ENCODE assay signal across 23 mouse cellular contexts in genomic region chr5:27635941-27636340, GRCm38 (mm10).
"Had no signal": no experiment of that assay in that cellular context is flagged by ENCODE, and none has a peak within 500 bp of the region (broad histone marks: within the 10 kb centered on the region; RNA-seq: fewer than 3 reads in every experiment).

No protein-coding gene starts in this region.

- DNase-seq: kidney, adult 9 months; kidney, postnatal 14 days; kidney, postnatal 4 days; layer of hippocampus, postnatal 36 days; left cerebral cortex, postnatal 4 days; liver, postnatal 0 days; lung, embryonic 14.5 days; lung, postnatal 36 days; midbrain, embryonic 14.5 days; right cerebral cortex, adult 18-20 months; right cerebral cortex, postnatal 14 days; spleen, adult 18-20 months; thymus, postnatal 25 days had no signal

- H3K9me3 ChIP-seq: limb, embryonic 12.5 days; limb, embryonic 15.5 days; midbrain, embryonic 10.5 days; neural tube, embryonic 12.5 days; neural tube, embryonic 15.5 days; stomach, embryonic 15.5 days had no signal

- H3K27me3 ChIP-seq: limb, embryonic 12.5 days; limb, embryonic 15.5 days; megakaryocyte, embryonic 14.5 days; neural tube, embryonic 12.5 days; neural tube, embryonic 15.5 days; stomach, embryonic 15.5 days had no signal

- H3K27ac ChIP-seq: limb, embryonic 12.5 days; limb, embryonic 15.5 days; liver, embryonic 14.5 days; midbrain, embryonic 10.5 days; neural tube, embryonic 12.5 days; neural tube, embryonic 15.5 days; stomach, embryonic 15.5 days had no signal

- H3K4me1 ChIP-seq: limb, embryonic 12.5 days; limb, embryonic 15.5 days; megakaryocyte, embryonic 14.5 days; midbrain, embryonic 10.5 days; neural tube, embryonic 12.5 days; neural tube, embryonic 15.5 days; stomach, embryonic 15.5 days had no signal

- H3K4me3 ChIP-seq: limb, embryonic 12.5 days; limb, embryonic 15.5 days; megakaryocyte, embryonic 14.5 days; midbrain, embryonic 10.5 days; neural tube, embryonic 12.5 days; neural tube, embryonic 15.5 days; stomach, embryonic 15.5 days had no signal

- H3K36me3 ChIP-seq: limb, embryonic 12.5 days; limb, embryonic 15.5 days; midbrain, embryonic 10.5 days; neural tube, embryonic 12.5 days; stomach, embryonic 15.5 days had no signal

- H3K4me2 ChIP-seq: limb, embryonic 12.5 days; limb, embryonic 15.5 days; liver, embryonic 11.5 days; lung, embryonic 14.5 days; neural tube, embryonic 12.5 days; neural tube, embryonic 15.5 days; stomach, embryonic 15.5 days had no signal

- H3K9ac ChIP-seq: limb, embryonic 12.5 days; limb, embryonic 15.5 days; liver, embryonic 14.5 days; liver, postnatal 0 days; lung, embryonic 14.5 days; neural tube, embryonic 12.5 days; neural tube, embryonic 15.5 days; stomach, embryonic 15.5 days had no signal

- ATAC-seq: liver, postnatal 0 days; lung, postnatal 0 days had no signal
